Mouse (Mus musculus) spleen, postnatal 4 days (tissue): Measurements from ENCODE around the gene Znrf3.

Experiments used
- DNase-seq, 2 experiments: peaks; one replicate each; pipeline ENCODE4 v3.0.0; 2022; ENCODE audit warnings: low spot score in 2 of 2

Znrf3 gene

GRCm38 (mm10) chr11:5442590-5443021, 2.0 kb downstream of the Znrf3 start:
- no peak for DNase-seq

GRCm38 (mm10) chr11:5437646-5438045, 7.0 kb downstream of the Znrf3 start:
- DNase-seq, result no peak

GRCm38 (mm10) chr11:5436988-5437387, 7.7 kb downstream of the Znrf3 start:
- DNase-seq, result no peak

GRCm38 (mm10) chr11:5435493-5435892, 9.2 kb downstream of the Znrf3 start:
- no peak for DNase-seq

GRCm38 (mm10) chr11:5432330-5432729, 12.3 kb downstream of the Znrf3 start:
- peak in 1 of 2 experiments; percentile 19 for DNase-seq

GRCm38 (mm10) chr11:5430863-5431262, 13.8 kb downstream of the Znrf3 start:
- no peak for DNase-seq

- no peak for DNase-seq
Observed at GRCm38 (mm10) chr11:5429396-5430190, 15.1 kb downstream of the Znrf3 start.

GRCm38 (mm10) chr11:5427251-5427650, 17.4 kb downstream of the Znrf3 start:
- DNase-seq, result no peak

- DNase-seq, result no peak
Observed at GRCm38 (mm10) chr11:5426317-5426716, 18.3 kb downstream of the Znrf3 start.

- no peak for DNase-seq
Observed at GRCm38 (mm10) chr11:5425106-5425505, 19.5 kb downstream of the Znrf3 start.

GRCm38 (mm10) chr11:5424185-5424584, 20.5 kb downstream of the Znrf3 start:
- no peak for DNase-seq

GRCm38 (mm10) chr11:5423000-5423399, 21.6 kb downstream of the Znrf3 start:
- DNase-seq, result no peak

GRCm38 (mm10) chr11:5422252-5422636, 22.4 kb downstream of the Znrf3 start:
- DNase-seq, result no peak

GRCm38 (mm10) chr11:5421506-5422251, 23.0 kb downstream of the Znrf3 start:
- DNase-seq, result no peak

- DNase-seq, result no peak
Observed at GRCm38 (mm10) chr11:5415617-5416338, 28.9 kb downstream of the Znrf3 start.

GRCm38 (mm10) chr11:5414856-5415616, 29.6 kb downstream of the Znrf3 start:
- DNase-seq, result no peak

GRCm38 (mm10) chr11:5412644-5413190, 31.9 kb downstream of the Znrf3 start:
- DNase-seq, result no peak

- no peak for DNase-seq
Observed at GRCm38 (mm10) chr11:5411577-5411976, 33.1 kb downstream of the Znrf3 start.

GRCm38 (mm10) chr11:5404180-5404579, 40.5 kb downstream of the Znrf3 start:
- no peak for DNase-seq

GRCm38 (mm10) chr11:5402127-5402733, 42.4 kb downstream of the Znrf3 start:
- no peak for DNase-seq
